Mouse (Mus musculus): ENCODE data around the gene Sertad1.

- TF ChIP-seq POLR2A (IDR thresholded peaks at IDR 0.05; ENCODE audit: insufficient read length, low read depth) (no peak), USF1 (IDR thresholded peaks at IDR 0.05; ENCODE audit: low read depth) (no peak), MYOD1 (IDR thresholded peaks at IDR 0.05; ENCODE audit: control insufficient read depth in 1 of 3, insufficient read length in 2 of 3, low read depth in 2 of 3) (no peak), POLR2AphosphoS2 (IDR thresholded peaks at IDR 0.05; ENCODE audit: insufficient read length, low read depth) (no peak), E2F4 (IDR thresholded peaks at IDR 0.05; ENCODE audit: insufficient read depth) (no peak), TCF12 (IDR thresholded peaks at IDR 0.05; ENCODE audit: insufficient read depth, poor library complexity, severe bottlenecking) (no peak), MAX (IDR thresholded peaks at IDR 0.05; ENCODE audit: low read depth) (no peak), MYOG (IDR thresholded peaks at IDR 0.05; ENCODE audit: control insufficient read depth in 1 of 3, insufficient read depth in 1 of 3, insufficient read length in 2 of 3, low read depth in 2 of 3) (no peak), TCF3 (IDR thresholded peaks at IDR 0.05; ENCODE audit: insufficient read length, low read depth) (no peak), CEBPB (IDR thresholded peaks at IDR 0.05; ENCODE audit: insufficient read depth, poor library complexity, severe bottlenecking) (no peak), REST (IDR thresholded peaks at IDR 0.05; ENCODE audit: insufficient read depth, insufficient read length) (no peak)
Observed at GRCm38 (mm10) chr7:27536618-27537017, 49.9 kb downstream of the Sertad1 start.

Measured in myocyte (in vitro differentiated cells).